In genomic region chr19:37428589-37428988, GRCm38 (mm10) we compare ENCODE assay signal across 28 mouse cellular contexts. TPM values are rescaled to one million over a fixed set of nuclear protein-coding genes. Genes with fewer than 3 reads are reported as not detected.
A peak's percentile ranks its signal among the peaks of the same experiment; 100 is the strongest.
DNase-seq lines count a peak whose midpoint lies in the region; ATAC-seq and TF ChIP-seq lines count a peak whose summit lies in the region.
"Had no signal": no experiment of that assay in that cellular context is flagged by ENCODE, and none has a peak within 500 bp of the region (broad histone marks: within the 10 kb centered on the region; RNA-seq: fewer than 3 reads in every experiment).

No protein-coding gene starts in this region.

- H3K27me3 ChIP-seq in liver, embryonic 11.5 days (replicated peaks; ENCODE audit: control insufficient read depth, insufficient read depth, low read length), result peaks cover 23% of the 10 kb centered on the region
- peaks cover 60% of the 10 kb centered on the region for H3K27me3 ChIP-seq in kidney, embryonic 15.5 days

- H3K9ac ChIP-seq in liver, embryonic 11.5 days (ENCODE audit: low read depth, low read length), result no peak overlapping the region
- H3K9ac ChIP-seq in kidney, embryonic 15.5 days, result no peak overlapping the region
- H3K9ac ChIP-seq: embryonic facial prominence, embryonic 13.5 days; forebrain, embryonic 12.5 days; forebrain, embryonic 15.5 days; heart, embryonic 13.5 days; hindbrain, embryonic 13.5 days had no signal

- TF ChIP-seq CTCF in bone marrow macrophage, adult 2 months (IDR thresholded peaks at IDR 0.05; ENCODE audit: low read depth, low read length), result no peak

- WGBS in liver, embryonic 11.5 days, result 63% methylated on average over 5 of the region's 5 CpGs
- 71% methylated on average over 5 of the region's 5 CpGs for WGBS in kidney, embryonic 15.5 days

- no peaks in the 10 kb centered on the region for H3K36me3 ChIP-seq in liver, embryonic 11.5 days (ENCODE audit: control insufficient read depth, insufficient read depth, low read length)
- peaks cover under 1% of the 10 kb centered on the region for H3K36me3 ChIP-seq in kidney, embryonic 15.5 days
- H3K36me3 ChIP-seq: embryonic facial prominence, embryonic 13.5 days; forebrain, embryonic 12.5 days; forebrain, embryonic 15.5 days; heart, embryonic 10.5 days; heart, embryonic 13.5 days; hindbrain, embryonic 13.5 days had no signal

- no peaks in the 10 kb centered on the region for H3K9me3 ChIP-seq in liver, embryonic 11.5 days (ENCODE audit: control insufficient read depth, low read length)
- no peaks in the 10 kb centered on the region for H3K9me3 ChIP-seq in kidney, embryonic 15.5 days (replicated peaks)
- H3K9me3 ChIP-seq: embryonic facial prominence, embryonic 10.5 days; embryonic facial prominence, embryonic 13.5 days; forebrain, embryonic 12.5 days; forebrain, embryonic 15.5 days; heart, embryonic 10.5 days; hindbrain, embryonic 10.5 days; hindbrain, embryonic 13.5 days had no signal

- peak; percentile 38 for DNase-seq in 3134 (ENCODE audit: extremely low read depth, insufficient read length, low spot score)
- no peak for DNase-seq in liver, embryonic 11.5 days (ENCODE audit: low spot score)
- DNase-seq in thymus, postnatal 25 days, result no peak
- DNase-seq: adrenal gland, postnatal 10 days; adrenal gland, postnatal 36 days; cerebellum, adult 11 months; cerebellum, adult 2 months; cerebellum, adult 9-11 months; cerebellum, postnatal 25 days; embryo, embryonic 11 days; gastrocnemius, postnatal 25 days; heart, adult 2 months had no signal

- H3K4me1 ChIP-seq in bone marrow macrophage, adult 2 months (ENCODE audit: control insufficient read depth, insufficient read depth, low read length), result peaks cover 13% of the 10 kb centered on the region
- H3K4me1 ChIP-seq in liver, embryonic 11.5 days (replicated peaks; ENCODE audit: control insufficient read depth, insufficient read depth, low read length), result no peaks in the 10 kb centered on the region
- peaks cover under 1% of the 10 kb centered on the region; the same call in 1 of the 2 replicates for H3K4me1 ChIP-seq in kidney, embryonic 15.5 days
- H3K4me1 ChIP-seq: embryonic facial prominence, embryonic 13.5 days; forebrain, embryonic 12.5 days; forebrain, embryonic 15.5 days; heart, embryonic 10.5 days; hindbrain, embryonic 10.5 days; hindbrain, embryonic 13.5 days had no signal

- no peak for TF ChIP-seq POLR2A in bone marrow macrophage, adult 2 months (IDR thresholded peaks at IDR 0.05; ENCODE audit: borderline replicate concordance, low read depth, low read length)

- peak; percentile 12 to 23; a peak in 1 of 4 replicates for ATAC-seq in hematopoietic stem cell, adult 5-6 weeks (replicated peaks in 1 of 2; ENCODE audit: insufficient read depth in 1 of 2, low FRiP score in 2 of 2, low TSS enrichment in 1 of 2, low read depth in 1 of 2, poor library complexity in 2 of 2, severe bottlenecking in 2 of 2)
- peak; percentile 42 for ATAC-seq in megakaryocyte progenitor cell, adult 5-6 weeks (replicated peaks; ENCODE audit: poor library complexity)
- ATAC-seq in liver, embryonic 11.5 days (replicated peaks; ENCODE audit: low FRiP score), result no peak
- ATAC-seq in kidney, embryonic 15.5 days (replicated peaks; ENCODE audit: low FRiP score), result no peak
- no peak for ATAC-seq in megakaryocyte-erythroid progenitor cell, adult 5-6 weeks (replicated peaks; ENCODE audit: low FRiP score, low TSS enrichment, poor library complexity, severe bottlenecking)
- ATAC-seq: activated CD4-positive, CD25-positive, alpha-beta regulatory T cell, adult 4 months; forebrain, embryonic 15.5 days; hindbrain, embryonic 16.5 days had no signal

- H3K27ac ChIP-seq in bone marrow macrophage, adult 2 months (ENCODE audit: insufficient read depth, low read depth, low read length), result no peak overlapping the region
- no peak overlapping the region for H3K27ac ChIP-seq in liver, embryonic 11.5 days (ENCODE audit: low read depth, low read length)
- H3K27ac ChIP-seq in kidney, embryonic 15.5 days, result no peak overlapping the region
- H3K27ac ChIP-seq: embryonic facial prominence, embryonic 10.5 days; embryonic facial prominence, embryonic 13.5 days; forebrain, embryonic 12.5 days; forebrain, embryonic 15.5 days; heart, adult 2 months; heart, embryonic 10.5 days; heart, embryonic 13.5 days; hindbrain, embryonic 10.5 days; hindbrain, embryonic 13.5 days had no signal

- no peak overlapping the region for H3K4me2 ChIP-seq in liver, embryonic 11.5 days
- no peak overlapping the region for H3K4me2 ChIP-seq in kidney, embryonic 15.5 days
- H3K4me2 ChIP-seq: embryonic facial prominence, embryonic 13.5 days; forebrain, embryonic 12.5 days; forebrain, embryonic 15.5 days; heart, embryonic 13.5 days; hindbrain, embryonic 13.5 days had no signal

- H3K4me3 ChIP-seq in bone marrow macrophage, adult 2 months (ENCODE audit: insufficient read depth, low read length), result peak overlapping the region; percentile 27; the same call in 1 of the 2 replicates
- no peak overlapping the region for H3K4me3 ChIP-seq in liver, embryonic 11.5 days (ENCODE audit: low read depth, low read length)
- H3K4me3 ChIP-seq in kidney, embryonic 15.5 days (replicated peaks), result no peak overlapping the region
- H3K4me3 ChIP-seq: embryonic facial prominence, embryonic 10.5 days; embryonic facial prominence, embryonic 13.5 days; erythroblast, embryonic 14.5 days; forebrain, embryonic 12.5 days; forebrain, embryonic 15.5 days; heart, adult 2 months; heart, embryonic 10.5 days; heart, embryonic 13.5 days; hindbrain, embryonic 10.5 days; hindbrain, embryonic 13.5 days had no signal

RNA-seq across cellular contexts. Expression of gene Hhex, which starts 6.0 kb away (rescaled TPM):
- 62.3 and 71.5 TPM in 2 replicates for polyA plus RNA-seq in bone marrow macrophage, adult 2 months (2012; ENCODE audit: insufficient read depth, insufficient read length, missing spikeins)
- 61.1 and 65.7 TPM in 2 replicates for total RNA-seq in hematopoietic stem cell, adult 5-6 weeks (2017)
- total RNA-seq in megakaryocyte progenitor cell, adult 5-6 weeks (2015), result 87.2 and 88.1 TPM in 2 replicates
- total RNA-seq in megakaryocyte progenitor cell, adult 5-6 weeks (2017), result 28.2 and 29.9 TPM in 2 replicates
- 46.6 and 47.6 TPM in 2 replicates for polyA plus RNA-seq in liver, embryonic 11.5 days (2014; fragmentation: Nextera tagmentation; extraction: Ambion mirVana)
- 17.4 and 19.9 TPM in 2 replicates for polyA plus RNA-seq in kidney, embryonic 15.5 days (2015; fragmentation: Nextera tagmentation; extraction: Ambion mirVana)
- 51.2 and 63.8 TPM in 2 replicates for total RNA-seq in megakaryocyte-erythroid progenitor cell, adult 5-6 weeks (2014; fragmentation: Nextera tagmentation)
- 33.5 and 34.2 TPM in 2 replicates for total RNA-seq in megakaryocyte-erythroid progenitor cell, adult 5-6 weeks (2017)

RNA-seq across cellular contexts. Expression of gene Kif11, which starts 52.4 kb away (rescaled TPM):
- 34.8 and 34.9 TPM in 2 replicates for polyA plus RNA-seq in bone marrow macrophage, adult 2 months (2012; ENCODE audit: insufficient read depth, insufficient read length, missing spikeins)
- total RNA-seq in hematopoietic stem cell, adult 5-6 weeks (2017), result 133 and 160 TPM in 2 replicates
- total RNA-seq in megakaryocyte progenitor cell, adult 5-6 weeks (2015), result 113 and 116 TPM in 2 replicates
- total RNA-seq in megakaryocyte progenitor cell, adult 5-6 weeks (2017), result 160 and 187 TPM in 2 replicates
- polyA plus RNA-seq in liver, embryonic 11.5 days (2014; fragmentation: Nextera tagmentation; extraction: Ambion mirVana), result 77.0 and 85.7 TPM in 2 replicates
- polyA plus RNA-seq in kidney, embryonic 15.5 days (2015; fragmentation: Nextera tagmentation; extraction: Ambion mirVana), result 60.8 and 60.9 TPM in 2 replicates
- 71.5 and 75.2 TPM in 2 replicates for total RNA-seq in megakaryocyte-erythroid progenitor cell, adult 5-6 weeks (2014; fragmentation: Nextera tagmentation)
- total RNA-seq in megakaryocyte-erythroid progenitor cell, adult 5-6 weeks (2017), result 144 TPM in 2 replicates

Comparison
In these comparisons a context has a peak if more than half of its experiments do, and no peak if none do; other contexts are left out.
1. ATAC-seq: peak in hematopoietic stem cell, adult 5-6 weeks (2 of 2) and megakaryocyte progenitor cell, adult 5-6 weeks (single experiment); none in liver, embryonic 11.5 days (single experiment), kidney, embryonic 15.5 days (single experiment) and megakaryocyte-erythroid progenitor cell, adult 5-6 weeks (single experiment).